Mouse (Mus musculus): ENCODE measurements at regions not wholly inside any gene's neighbourhood (a gene's known extent, or its start where the extent isn't known, plus 50 kb on each side); places are given as distances from the start of the nearest gene placed in this dataset.

DNA sequence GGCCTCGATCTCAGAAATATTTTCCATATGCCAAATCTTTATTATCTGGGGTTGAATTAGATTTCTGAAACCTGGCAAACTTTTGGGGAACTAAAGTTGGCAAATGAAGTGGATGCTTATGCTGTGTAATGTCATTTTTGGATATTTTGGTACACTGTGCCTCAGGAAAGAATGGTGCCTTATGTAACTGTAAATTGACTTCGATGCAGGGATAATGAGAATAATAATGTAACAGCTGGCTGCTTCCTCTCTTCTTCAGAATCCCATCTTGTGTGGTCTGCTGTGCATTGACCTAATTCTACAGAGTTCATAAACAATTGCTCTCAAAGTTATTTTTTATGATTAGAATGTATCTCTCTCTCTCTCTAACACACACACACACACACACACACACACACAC, 545.6 kb downstream of the Tfap2b start:
- H3K9ac ChIP-seq: no peak overlapping the region
- no peaks in the 10 kb centered on the region for H3K9me3 ChIP-seq
- H3K27ac ChIP-seq (replicated peaks): no peak overlapping the region
- H3K36me3 ChIP-seq: no peaks in the 10 kb centered on the region
- H3K4me2 ChIP-seq: no peak overlapping the region
- no peak overlapping the region for H3K4me3 ChIP-seq
- no peaks in the 10 kb centered on the region for H3K27me3 ChIP-seq
- H3K4me1 ChIP-seq (replicated peaks): no peaks in the 10 kb centered on the region
- 90% methylated on average over 2 of the region's 2 CpGs for WGBS
- no peak for ATAC-seq (ENCODE audit: low read depth)

DNA sequence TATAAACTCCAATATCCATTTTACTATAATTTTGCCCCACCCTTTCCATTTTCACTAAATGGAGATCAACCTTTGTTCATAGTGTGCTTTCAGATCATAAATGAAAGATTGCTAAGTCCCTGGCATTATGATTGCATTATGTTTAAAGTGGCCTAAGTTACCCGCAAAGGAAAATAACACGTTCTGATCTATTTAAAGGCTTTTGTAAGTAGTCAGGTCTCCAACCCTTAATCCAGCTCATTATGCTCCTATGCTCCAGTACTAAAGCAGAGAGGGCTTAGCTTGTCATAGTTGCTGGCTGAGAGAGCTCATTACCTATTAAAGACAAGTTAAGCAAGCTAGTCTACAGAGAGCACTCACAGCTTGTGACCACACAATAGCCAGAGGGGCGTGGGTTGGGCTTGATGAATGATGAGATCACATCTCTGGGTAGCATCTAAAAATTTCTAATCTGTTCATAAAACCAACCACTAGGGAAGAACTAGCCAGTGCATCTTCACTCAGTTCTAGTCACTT, 549.3 kb downstream of the Tfap2b start:
- no peak overlapping the region for H3K27ac ChIP-seq (replicated peaks)
- WGBS: 84% methylated on average over 3 of the region's 3 CpGs
- H3K4me2 ChIP-seq: no peak overlapping the region
- no peaks in the 10 kb centered on the region for H3K27me3 ChIP-seq
- H3K4me3 ChIP-seq: no peak overlapping the region
- no peak overlapping the region for H3K9ac ChIP-seq
- no peak for ATAC-seq (ENCODE audit: low read depth)
- no peaks in the 10 kb centered on the region for H3K4me1 ChIP-seq (replicated peaks)
- no peaks in the 10 kb centered on the region for H3K36me3 ChIP-seq
- no peaks in the 10 kb centered on the region for H3K9me3 ChIP-seq

DNA sequence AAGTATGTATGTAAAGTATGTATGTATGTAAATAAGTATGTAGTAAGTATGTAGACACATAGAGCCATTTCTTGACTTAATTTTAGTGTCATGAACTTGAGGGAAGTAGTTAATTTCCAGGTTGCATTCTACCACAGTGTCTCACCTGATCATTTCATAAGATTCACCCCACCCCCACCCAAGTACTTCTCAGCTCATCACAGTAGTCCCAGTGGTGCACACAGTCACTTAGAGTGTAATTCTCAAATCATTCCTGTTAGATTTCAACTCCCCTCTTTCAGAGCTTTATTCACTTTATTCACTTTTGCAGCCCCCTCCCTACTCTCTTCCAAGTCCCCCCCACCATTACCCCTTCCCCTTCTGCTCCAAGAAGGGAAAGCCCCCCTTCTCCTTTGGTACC, 558.2 kb downstream of the Tfap2b start:
- Histone ChIP-seq H3K9me3 (no peaks in the 10 kb centered on the region), H3K9ac (no peak overlapping the region), H3K4me2 (no peak overlapping the region), H3K4me1 (replicated peaks) (no peaks in the 10 kb centered on the region), H3K27ac (replicated peaks) (no peak overlapping the region), H3K4me3 (no peak overlapping the region), H3K36me3 (no peaks in the 10 kb centered on the region), H3K27me3 (no peaks in the 10 kb centered on the region)
- ATAC-seq (ENCODE audit: low read depth): no peak

DNA sequence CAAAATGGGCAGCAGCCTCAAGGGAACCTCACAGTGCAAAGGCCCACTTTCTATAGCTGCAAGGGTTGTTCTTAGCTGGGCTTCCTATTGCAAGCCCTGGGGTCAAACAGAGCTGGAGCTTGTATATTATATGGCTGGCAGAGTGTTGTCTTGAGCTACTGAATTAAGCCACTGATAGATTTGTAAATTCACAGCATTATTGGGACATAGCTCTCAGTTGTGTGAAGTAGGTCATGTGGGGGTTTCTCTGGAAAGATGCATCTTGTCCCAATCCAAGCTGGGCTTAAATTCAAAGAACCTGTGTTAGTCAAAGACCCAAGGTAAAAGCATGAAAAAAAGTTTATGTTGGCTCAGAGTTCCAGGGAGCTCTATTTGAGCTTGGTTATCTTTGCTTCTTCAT, 563.6 kb downstream of the Tfap2b start:
- no peak for ATAC-seq (ENCODE audit: low read depth)
- Histone ChIP-seq H3K36me3 (no peaks in the 10 kb centered on the region), H3K9me3 (no peaks in the 10 kb centered on the region), H3K4me1 (replicated peaks) (no peaks in the 10 kb centered on the region), H3K4me3 (no peak overlapping the region), H3K27ac (replicated peaks) (no peak overlapping the region), H3K4me2 (no peak overlapping the region), H3K27me3 (no peaks in the 10 kb centered on the region), H3K9ac (no peak overlapping the region)

DNA sequence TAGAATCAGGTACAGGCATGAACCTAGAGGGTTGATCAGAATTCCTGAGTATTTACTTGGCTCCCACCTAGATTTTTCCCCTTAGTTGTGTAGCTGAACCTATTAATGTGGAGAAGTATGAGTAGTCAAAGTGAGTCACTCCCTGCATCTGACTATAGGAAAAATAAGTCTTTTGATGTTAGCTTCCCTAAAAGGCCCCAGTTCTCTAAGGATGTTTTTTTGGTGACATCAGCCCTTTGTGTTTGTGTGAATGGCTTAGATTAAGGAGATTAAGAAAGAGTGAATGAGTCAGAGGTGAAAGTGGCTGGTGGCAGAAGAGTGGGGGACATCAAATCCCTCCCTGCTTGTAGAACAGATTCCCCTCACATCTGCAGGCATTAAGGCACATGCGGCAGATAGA, 565.8 kb downstream of the Tfap2b start:
- 89% methylated on average over 1 of the region's 1 CpGs for whole genome bisulfite sequencing
- no peak overlapping the region for H3K4me2 ChIP-seq
- H3K4me3 ChIP-seq: no peak overlapping the region
- no peaks in the 10 kb centered on the region for H3K36me3 ChIP-seq
- H3K27me3 ChIP-seq: no peaks in the 10 kb centered on the region
- H3K9me3 ChIP-seq: no peaks in the 10 kb centered on the region
- ATAC-seq (ENCODE audit: low read depth): no peak
- no peak overlapping the region for H3K27ac ChIP-seq (replicated peaks)
- H3K4me1 ChIP-seq (replicated peaks): no peaks in the 10 kb centered on the region
- H3K9ac ChIP-seq: no peak overlapping the region

DNA sequence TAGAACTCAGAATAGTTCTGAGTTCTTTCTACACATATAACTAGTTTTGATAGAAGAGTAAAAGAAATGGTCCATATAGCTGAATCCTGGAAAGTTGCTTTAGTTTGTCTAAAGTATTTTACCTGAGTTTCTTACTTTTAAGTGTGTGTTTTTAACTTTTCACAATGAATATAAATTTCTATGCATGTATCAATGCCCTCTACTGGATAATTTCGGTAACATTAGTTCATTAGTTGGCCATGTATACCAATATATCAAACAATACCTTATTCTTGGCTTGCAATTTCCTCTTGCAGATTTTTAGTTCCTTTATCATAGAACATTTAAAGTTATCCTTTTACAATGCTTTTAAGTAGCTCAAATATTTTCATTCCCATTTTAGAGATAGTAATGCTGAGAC, 568.8 kb downstream of the Tfap2b start:
- H3K4me2 ChIP-seq: no peak overlapping the region
- no peak overlapping the region for H3K9ac ChIP-seq
- no peaks in the 10 kb centered on the region for H3K9me3 ChIP-seq
- no peak overlapping the region for H3K27ac ChIP-seq (replicated peaks)
- WGBS: 90% methylated on average over 1 of the region's 1 CpGs
- H3K4me1 ChIP-seq (replicated peaks): no peaks in the 10 kb centered on the region
- ATAC-seq (ENCODE audit: low read depth): no peak
- no peaks in the 10 kb centered on the region for H3K36me3 ChIP-seq
- no peaks in the 10 kb centered on the region for H3K27me3 ChIP-seq
- H3K4me3 ChIP-seq: no peak overlapping the region

DNA sequence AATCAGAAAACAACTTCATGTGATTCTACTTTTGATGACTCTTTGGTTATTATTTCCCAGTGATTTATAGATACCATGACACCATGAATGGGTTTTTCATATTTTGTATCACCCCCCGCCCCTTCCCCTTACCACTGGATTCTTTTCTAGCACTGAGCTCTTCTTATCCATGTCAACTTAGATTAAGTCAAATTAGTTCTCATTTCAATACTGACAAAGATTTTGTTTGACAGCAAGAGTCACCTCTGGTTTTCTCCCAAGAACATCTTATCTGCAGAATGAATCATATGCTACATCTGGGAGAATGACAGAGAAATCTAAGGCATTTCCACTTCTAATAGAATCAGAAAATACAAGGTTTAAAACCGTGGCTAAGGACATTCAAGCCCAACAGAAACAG, 578.3 kb downstream of the Tfap2b start:
- ATAC-seq (ENCODE audit: low read depth): no peak
- Histone ChIP-seq H3K9me3 (no peaks in the 10 kb centered on the region), H3K4me3 (no peak overlapping the region), H3K36me3 (no peaks in the 10 kb centered on the region), H3K27ac (replicated peaks) (no peak overlapping the region), H3K9ac (no peak overlapping the region), H3K4me1 (replicated peaks) (no peaks in the 10 kb centered on the region), H3K27me3 (no peaks in the 10 kb centered on the region), H3K4me2 (no peak overlapping the region)
- WGBS: 82% methylated on average over 2 of the region's 2 CpGs

DNA sequence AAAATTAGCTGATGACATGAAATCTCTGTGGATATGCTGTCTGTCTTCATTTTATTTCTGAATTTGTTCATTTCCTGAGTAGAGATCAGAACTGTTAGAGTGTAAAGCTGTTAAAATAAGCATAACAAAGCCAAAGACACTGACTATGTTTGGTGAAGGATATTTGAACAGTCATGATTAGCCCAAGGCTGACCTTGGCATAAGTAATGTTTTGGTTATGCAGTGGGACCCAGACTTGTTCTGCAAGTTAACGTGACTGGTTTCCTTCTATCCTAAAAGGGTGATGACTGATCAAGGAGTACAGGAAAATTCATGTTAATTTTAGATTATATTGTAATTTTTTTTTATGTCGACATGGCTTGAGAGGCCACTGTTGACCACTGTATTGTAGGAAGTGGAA, 585.4 kb downstream of the Tfap2b start:
- 84% methylated on average over 2 of the region's 2 CpGs for WGBS
- Histone ChIP-seq H3K36me3 (no peaks in the 10 kb centered on the region), H3K27ac (replicated peaks) (no peak overlapping the region), H3K4me1 (replicated peaks) (no peaks in the 10 kb centered on the region), H3K9ac (no peak overlapping the region), H3K27me3 (no peaks in the 10 kb centered on the region), H3K4me3 (no peak overlapping the region), H3K4me2 (no peak overlapping the region), H3K9me3 (no peaks in the 10 kb centered on the region)
- ATAC-seq (ENCODE audit: low read depth): no peak

DNA sequence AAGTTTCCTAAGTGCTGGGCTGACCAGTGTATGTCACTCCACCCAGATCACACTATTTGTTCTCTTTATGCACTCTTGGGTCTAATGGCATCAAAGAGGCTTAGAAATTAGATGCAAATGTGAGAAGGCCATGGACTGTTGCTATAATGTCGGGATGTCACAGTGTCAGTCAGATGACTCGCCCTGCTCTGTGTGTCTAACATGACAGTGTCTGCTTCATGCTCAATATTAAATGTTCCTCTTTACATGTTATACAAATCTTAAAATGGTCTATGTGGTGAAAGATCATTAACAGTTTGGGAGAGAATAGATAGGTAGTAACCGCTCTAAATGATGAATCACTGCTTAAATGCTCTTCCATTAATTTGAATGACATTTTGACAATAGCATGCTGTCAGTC, 617.2 kb downstream of the Tfap2b start:
- Histone ChIP-seq H3K4me1 (replicated peaks) (peaks cover 4% of the 10 kb centered on the region; the same call in 1 of the 2 replicates), H3K27me3 (no peaks in the 10 kb centered on the region), H3K9ac (no peak overlapping the region), H3K27ac (replicated peaks) (no peak overlapping the region), H3K9me3 (no peaks in the 10 kb centered on the region), H3K4me2 (no peak overlapping the region), H3K4me3 (no peak overlapping the region), H3K36me3 (no peaks in the 10 kb centered on the region)
- ATAC-seq (ENCODE audit: low read depth): no peak
- 54% methylated on average over 3 of the region's 3 CpGs for WGBS

DNA sequence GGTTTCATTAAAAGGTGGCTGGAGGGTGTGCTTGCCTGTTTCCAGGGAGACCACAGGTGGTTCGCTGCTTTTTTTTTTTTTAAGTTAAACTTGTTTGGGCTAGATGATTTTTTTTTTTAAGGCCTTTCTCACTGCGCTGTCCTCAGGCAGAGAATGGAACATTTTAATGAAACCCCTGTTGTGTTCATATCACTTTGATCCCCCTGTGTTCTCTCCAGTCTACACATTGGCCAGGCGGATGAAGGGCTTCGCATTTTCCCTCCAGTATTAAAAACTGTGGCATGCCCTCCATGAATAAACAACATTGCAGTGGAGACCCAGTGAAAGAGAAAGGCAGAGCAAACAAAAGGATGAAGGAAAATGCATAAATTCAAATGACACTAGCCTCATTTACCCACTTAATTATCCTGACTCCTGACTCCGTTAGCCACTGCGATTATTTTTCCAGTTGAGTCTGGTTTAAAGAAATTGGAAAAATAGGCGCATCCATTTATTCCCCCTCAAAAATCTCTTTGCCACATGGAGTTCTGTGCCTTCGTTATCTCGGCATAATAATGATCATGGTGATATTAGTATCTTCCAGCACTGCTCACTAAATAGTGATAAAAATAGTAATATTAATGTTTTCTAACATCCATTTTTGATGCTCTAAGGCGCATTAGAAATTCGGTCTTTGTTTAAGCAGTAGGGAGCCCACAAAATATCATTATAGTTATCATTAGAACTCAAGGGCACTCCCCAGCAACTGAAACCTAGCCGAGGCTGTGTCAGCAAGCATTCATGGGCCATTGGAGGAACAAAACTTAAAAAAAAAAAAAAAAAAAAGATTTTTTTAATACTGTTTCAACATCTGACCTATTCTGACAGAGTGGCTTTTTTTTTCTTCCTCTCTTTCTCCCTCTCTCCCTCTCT, 618.0 kb downstream of the Tfap2b start:
- 47% methylated on average over 12 of the region's 12 CpGs for WGBS
- no peak overlapping the region for H3K9ac ChIP-seq
- H3K27me3 ChIP-seq: no peaks in the 10 kb centered on the region
- H3K4me3 ChIP-seq: no peak overlapping the region
- no peaks in the 10 kb centered on the region for H3K36me3 ChIP-seq
- no peak overlapping the region for H3K27ac ChIP-seq (replicated peaks)
- H3K4me2 ChIP-seq: no peak overlapping the region
- no peak for ATAC-seq (ENCODE audit: low read depth)
- no peaks in the 10 kb centered on the region for H3K9me3 ChIP-seq
- H3K4me1 ChIP-seq (replicated peaks): peaks cover 4% of the 10 kb centered on the region; the same call in 1 of the 2 replicates

DNA sequence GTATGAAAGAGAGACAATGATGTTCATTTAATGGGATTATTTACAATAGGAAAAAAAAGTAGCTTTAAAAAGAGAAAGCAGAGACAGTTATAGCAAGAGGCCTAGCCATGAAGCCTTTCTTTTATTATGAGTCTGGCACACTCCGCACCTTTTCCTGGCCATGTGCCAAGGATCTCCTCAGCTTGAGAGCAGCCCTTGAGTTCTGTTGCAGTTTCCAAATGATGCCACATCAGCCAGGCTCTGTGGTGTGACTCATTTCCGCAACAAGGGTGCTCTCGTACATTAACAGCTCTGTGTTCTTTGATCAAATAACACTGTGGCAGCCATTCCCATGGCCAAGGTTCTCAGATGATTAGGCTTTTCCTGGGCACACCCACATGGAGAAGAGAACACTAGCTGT, 641.2 kb downstream of the Tfap2b start:
- no peaks in the 10 kb centered on the region for H3K4me1 ChIP-seq (replicated peaks)
- H3K9me3 ChIP-seq: no peaks in the 10 kb centered on the region
- no peaks in the 10 kb centered on the region for H3K27me3 ChIP-seq
- H3K27ac ChIP-seq (replicated peaks): no peak overlapping the region
- H3K36me3 ChIP-seq: no peaks in the 10 kb centered on the region
- H3K4me2 ChIP-seq: no peak overlapping the region
- H3K4me3 ChIP-seq: no peak overlapping the region
- ATAC-seq (ENCODE audit: low read depth): no peak
- WGBS: 77% methylated on average over 3 of the region's 3 CpGs
- no peak overlapping the region for H3K9ac ChIP-seq

DNA sequence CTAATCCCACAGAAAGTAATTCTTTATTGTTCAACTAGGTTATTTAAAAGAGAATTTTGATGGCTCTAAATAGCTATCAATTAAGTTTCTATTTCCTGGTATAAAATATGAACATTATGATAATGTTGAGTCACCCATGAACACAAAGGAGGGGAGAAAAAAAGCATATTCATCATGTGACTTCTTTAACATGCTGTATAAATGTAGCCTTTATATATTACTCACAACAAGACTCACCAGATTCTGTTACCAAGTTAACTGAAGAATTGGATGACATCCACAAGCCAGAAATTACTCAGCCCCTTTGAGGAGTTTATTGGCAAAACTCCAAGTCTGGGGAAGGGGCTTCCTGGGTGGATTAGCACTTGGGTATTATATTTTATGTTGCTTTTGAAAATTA, 648.5 kb downstream of the Tfap2b start:
- Histone ChIP-seq H3K9me3 (no peaks in the 10 kb centered on the region), H3K4me2 (no peak overlapping the region), H3K27ac (replicated peaks) (no peak overlapping the region), H3K4me1 (replicated peaks) (no peaks in the 10 kb centered on the region), H3K9ac (no peak overlapping the region), H3K36me3 (no peaks in the 10 kb centered on the region), H3K4me3 (no peak overlapping the region), H3K27me3 (no peaks in the 10 kb centered on the region)
- ATAC-seq (ENCODE audit: low read depth): no peak

DNA sequence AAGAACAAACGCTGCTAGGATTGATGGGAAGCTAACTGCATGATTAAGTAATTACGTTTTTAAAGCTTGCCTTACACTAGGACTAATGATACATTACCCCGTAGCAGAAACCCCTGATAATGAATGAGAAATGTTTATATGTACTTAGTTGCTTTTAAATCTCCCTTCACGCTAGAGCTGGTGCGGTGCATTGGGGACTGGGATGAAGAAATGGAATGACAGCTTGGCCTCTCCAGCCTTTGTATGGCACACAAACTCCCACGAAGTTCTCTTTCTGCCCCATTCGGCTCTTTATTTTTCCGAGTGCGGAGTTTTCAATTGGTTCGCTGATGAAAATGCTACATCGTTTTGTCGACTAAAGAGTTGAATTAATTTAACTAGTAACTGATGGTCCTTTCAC, 659.8 kb downstream of the Tfap2b start:
- no peaks in the 10 kb centered on the region for H3K36me3 ChIP-seq
- H3K4me3 ChIP-seq: no peak overlapping the region
- H3K27me3 ChIP-seq: no peaks in the 10 kb centered on the region
- H3K27ac ChIP-seq (replicated peaks): no peak overlapping the region
- H3K4me1 ChIP-seq (replicated peaks): no peaks in the 10 kb centered on the region
- no peak overlapping the region for H3K4me2 ChIP-seq
- no peak for ATAC-seq (ENCODE audit: low read depth)
- H3K9ac ChIP-seq: no peak overlapping the region
- no peaks in the 10 kb centered on the region for H3K9me3 ChIP-seq
- WGBS: 47% methylated on average over 12 of the region's 12 CpGs
